Mouse (Mus musculus) mouse embryonic stem cell (cell line): Measurements from ENCODE around the gene Stag1.

Experiments used
- in situ Hi-C, 2 experiments: fragments of 300-500 bp; cut with MboI; formaldehyde crosslinking; loops; 1 replicate in 1 of 2; 3 replicates in 1 of 2; pipeline ENCODE4 v1.14.3; 2019 to 2020; ENCODE audit warnings: low sequenced_read_pairs in 2 of 2, low pct_unique_long_range_greater_than_20kb in 1 of 2, mixed read lengths in 1 of 2; ENCODE audit not compliant: unreplicated experiment in 1 of 2

Stag1 gene

GRCm38 (mm10) chr9:100869635-100870034 lies 272.0 kb downstream of the Stag1 start:
- in situ Hi-C loops: no loop called here

GRCm38 (mm10) chr9:100896111-100896510 lies 298.5 kb downstream of the Stag1 start:
- in situ Hi-C loops: no loop called here

- in situ Hi-C loops: no loop called here
Measured at GRCm38 (mm10) chr9:100898042-100898441, 300.4 kb downstream of the Stag1 start.

DNA sequence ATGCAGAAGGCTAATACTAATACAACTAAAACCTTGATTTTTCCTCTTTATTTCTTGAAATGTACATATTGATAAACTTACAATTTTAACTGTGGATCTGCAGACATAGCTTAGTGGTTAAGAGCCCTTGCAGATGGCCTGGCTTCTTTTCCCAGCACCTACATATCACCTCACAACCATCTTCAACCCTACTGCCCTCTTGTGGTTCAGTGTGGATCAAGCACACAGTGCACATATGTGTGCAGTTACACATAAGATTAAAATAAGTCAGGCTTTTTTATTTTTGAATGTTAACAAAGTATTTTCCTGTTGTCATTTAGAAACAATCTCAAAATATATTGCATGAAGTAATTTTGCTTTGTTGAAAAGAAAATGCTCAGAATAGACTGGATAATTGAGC lies 312.8 kb downstream of the Stag1 start:
- in situ Hi-C loops: loop anchor here (25.0 kb wide), 2 partner anchors 373 to 448 kb away; partner anchors contain the start of gene Nck1 (in 2 of the 2)

DNA sequence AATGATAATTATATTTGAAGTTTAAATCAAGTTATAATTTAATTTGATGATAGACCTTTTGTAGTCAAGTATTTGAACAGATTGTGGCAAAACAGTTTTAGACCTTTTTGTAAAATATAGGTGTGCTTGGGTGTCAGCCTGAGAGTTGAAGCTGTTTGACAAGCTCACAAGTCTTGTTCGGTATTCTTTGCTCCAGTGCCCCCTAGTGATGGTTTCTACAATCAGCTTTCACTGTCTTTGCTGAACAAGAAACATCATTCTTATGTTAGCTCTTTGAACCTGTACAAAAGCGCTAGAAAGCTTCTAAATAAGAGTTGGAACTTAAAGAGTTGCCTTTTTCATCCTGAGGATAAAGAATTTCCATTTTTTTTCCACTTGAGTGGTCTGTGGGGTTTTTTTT lies 319.5 kb downstream of the Stag1 start:
- in situ Hi-C loops: loop anchor here (25.0 kb wide), 2 partner anchors 380 to 455 kb away; partner anchors contain the start of gene Nck1 (in 2 of the 2)

DNA sequence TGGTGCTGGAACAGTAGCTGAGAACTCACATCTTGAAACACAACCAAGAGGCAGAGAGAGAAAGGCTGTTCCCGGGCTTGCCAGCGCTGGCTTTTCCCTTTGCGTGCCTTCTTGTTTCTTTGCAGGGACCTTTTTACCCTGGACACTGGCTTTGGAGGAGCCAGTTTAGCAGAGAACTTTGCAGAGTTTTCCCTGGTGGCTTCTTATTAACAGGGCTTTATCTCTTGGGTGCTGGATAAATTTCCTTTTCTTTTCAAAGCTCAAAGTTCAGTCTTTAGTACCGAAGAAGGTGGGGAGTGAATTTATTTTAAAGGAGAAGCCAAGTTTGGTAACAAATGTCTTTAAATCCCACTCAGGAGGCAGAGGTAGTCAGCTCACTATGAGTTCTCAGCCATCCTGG lies 329.0 kb downstream of the Stag1 start:
- in situ Hi-C loops: no loop called here

DNA sequence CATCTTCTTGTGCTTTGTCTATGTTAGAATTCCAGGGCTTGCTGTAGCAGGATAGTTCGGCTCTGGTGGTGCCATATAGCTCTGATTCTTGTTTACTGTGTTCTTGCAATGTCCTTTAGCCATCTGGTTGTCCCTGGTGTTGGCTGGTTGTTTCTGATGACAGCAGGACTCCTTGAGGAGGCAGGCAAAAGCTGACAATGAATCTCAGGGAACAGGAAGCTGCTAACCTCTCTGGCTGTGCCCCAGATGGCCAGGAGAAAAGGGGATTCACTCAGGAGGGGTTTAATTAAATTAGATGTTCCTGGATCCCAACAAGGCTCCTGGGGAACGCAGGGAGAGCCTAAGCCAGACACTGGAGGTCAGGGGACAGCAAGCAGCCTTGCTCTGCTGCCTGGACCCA lies 344.4 kb downstream of the Stag1 start:
- in situ Hi-C loops: no loop called here

GRCm38 (mm10) chr9:100944677-100945365 lies 347.2 kb downstream of the Stag1 start:
- in situ Hi-C loops: no loop called here

- in situ Hi-C loops: no loop called here
Measured at GRCm38 (mm10) chr9:100951481-100951880, 353.9 kb downstream of the Stag1 start.

DNA sequence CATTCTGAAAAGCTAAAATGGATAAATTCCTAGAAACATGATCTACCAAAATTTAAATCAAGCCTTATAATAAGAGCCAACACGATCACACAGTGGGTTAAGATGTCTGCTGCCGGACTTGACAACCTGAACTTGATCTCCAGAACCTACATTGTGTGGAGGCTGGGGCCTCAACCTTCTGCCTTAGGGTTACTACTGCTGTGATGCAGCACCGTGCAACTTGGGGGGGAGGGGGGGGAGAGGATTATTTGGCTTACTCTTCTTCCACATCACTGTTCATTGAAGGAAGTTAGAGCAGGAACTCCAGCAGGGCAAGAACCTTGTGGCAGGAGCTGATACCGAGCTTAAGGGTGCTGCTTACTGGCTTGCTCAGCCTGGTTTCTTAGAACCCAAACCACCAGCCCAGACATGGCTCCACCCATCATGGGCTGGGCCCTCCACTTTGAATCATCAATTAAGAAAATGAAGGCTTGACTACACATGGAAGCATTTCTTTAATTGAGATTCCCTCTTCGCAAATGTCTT lies 365.4 kb downstream of the Stag1 start:
- in situ Hi-C loops: no loop called here

DNA sequence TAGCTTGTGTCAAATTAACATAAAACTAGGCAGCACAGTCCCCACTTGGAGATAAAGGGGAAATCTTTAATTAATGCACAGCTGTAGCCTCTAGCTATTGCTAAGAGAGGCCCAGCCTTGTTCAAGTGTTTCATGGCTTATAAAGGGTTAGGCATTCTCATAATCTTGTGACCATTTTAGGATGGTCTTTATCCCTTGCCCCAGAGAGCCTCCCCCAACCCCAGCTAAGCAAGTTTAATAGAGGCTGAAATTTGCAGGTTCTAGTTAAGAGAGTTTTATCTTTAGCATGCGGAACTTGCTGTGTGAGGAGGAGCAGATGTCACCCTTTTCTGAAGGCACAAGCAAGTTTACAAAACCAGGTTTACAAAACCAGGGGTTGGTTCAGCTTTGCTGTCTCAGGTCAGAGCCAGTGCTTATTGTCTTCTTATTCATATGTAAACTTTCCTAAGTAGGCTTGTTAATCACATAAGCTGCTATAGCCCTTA lies 365.9 kb downstream of the Stag1 start:
- in situ Hi-C loops: no loop called here

- in situ Hi-C loops: no loop called here
Measured at GRCm38 (mm10) chr9:100964106-100964505, 366.5 kb downstream of the Stag1 start.

DNA sequence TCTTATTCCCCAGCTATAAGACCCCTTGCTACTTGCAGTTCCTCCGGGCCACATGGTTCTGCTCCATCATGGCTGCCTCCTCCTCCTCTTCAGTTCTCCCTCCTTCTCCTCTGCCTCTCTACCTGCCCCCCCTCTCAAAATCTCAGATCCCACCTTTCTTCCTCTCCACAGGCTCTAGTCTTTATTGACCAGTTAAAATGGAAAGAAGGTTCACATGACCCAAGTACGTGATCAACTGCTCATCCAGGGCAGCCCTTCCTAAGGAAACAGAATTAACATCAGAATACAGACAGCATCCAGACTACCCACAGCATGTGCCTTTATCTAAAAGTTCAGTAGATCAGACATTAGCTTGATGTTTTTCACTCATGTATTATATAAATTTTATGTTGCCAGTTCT lies 371.9 kb downstream of the Stag1 start:
- in situ Hi-C loops: no loop called here

GRCm38 (mm10) chr9:100978666-100979065 lies 381.1 kb downstream of the Stag1 start:
- in situ Hi-C loops: no loop called here

DNA sequence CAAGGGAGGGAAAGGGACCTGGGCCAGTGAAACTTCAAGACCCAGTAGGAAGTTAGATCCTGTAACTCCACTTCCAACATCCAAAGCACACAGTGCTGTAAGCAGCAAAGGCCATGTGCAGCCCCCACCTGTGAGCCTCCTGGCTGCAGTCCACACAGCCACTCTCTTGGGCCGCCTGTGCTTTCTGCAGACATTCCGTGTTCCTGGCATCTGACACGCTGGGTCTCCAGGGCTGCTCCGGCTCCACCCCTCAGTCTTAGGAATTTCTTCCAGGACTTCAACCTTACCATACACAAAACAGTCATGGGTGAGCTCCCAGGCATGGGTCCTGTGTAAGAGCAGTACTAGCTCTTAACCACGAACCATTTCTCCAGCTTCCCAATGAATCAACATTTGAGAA lies 381.7 kb downstream of the Stag1 start:
- in situ Hi-C loops: no loop called here

DNA sequence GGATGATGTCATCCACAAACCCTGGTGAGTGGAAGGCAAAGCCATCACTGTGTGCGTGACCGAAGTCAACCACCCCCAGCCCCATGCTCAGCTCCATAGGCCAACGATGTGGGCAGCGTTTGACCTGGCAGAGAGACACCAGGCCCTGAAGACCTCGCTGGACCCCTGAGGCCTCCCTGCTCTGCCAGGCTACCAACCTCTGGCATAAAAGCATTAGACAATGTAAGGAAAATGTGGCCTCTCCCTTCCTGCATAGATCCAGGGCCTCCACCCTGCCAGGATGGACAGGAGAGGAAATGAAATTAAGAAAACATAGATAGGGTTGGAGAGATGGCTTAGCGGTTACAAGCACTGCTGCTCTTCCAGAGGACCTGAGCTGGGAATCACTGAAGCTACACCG lies 385.2 kb downstream of the Stag1 start:
- in situ Hi-C loops: no loop called here

- in situ Hi-C loops: no loop called here
Measured at GRCm38 (mm10) chr9:100984381-100985310, 387.0 kb downstream of the Stag1 start.

DNA sequence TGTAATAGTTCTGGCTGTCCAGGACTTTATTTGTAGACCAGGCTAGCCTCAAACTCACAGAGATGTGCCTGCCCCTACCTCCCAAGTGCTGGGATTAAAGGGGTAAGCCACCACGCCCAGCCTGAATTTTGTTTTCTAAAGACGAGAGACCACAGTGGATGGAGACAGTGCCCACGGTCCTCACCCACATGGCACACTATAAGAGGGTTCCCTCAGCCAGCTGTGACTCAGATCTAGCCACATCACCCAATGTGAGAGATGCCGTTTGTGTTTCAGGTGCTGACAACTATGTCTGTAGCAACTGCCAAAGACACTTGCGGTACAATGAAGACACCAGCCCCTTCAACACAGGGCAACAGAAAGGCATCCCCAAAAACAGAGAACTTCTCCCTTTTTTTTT lies 389.4 kb downstream of the Stag1 start:
- in situ Hi-C loops: no loop called here

DNA sequence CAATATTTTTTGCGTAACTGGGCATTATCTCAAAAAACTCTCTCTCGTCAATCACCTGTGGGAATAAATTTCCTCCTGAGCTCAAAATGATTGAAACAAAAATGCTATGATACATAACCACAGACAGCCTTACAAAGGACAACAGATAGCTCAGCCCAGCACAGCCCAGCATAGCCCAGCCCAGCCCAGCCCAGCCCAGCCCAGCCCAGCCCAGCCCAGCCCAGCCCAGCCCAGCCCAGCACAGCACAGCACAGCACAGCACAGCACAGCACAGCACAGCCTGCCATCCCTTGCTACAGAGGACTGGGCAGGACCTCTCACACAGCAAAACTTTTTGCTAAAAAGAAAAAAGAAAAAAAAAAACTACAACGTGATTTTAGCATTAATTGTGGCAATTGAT lies 390.3 kb downstream of the Stag1 start:
- in situ Hi-C loops: no loop called here
